Mouse (Mus musculus) heart, adult 10 weeks (tissue): ENCODE data around the gene Stk31. TPM values are rescaled to one million over a fixed set of nuclear protein-coding genes. Genes with fewer than 3 reads are reported as not detected.

Source experiments
- polyA plus RNA-seq: library from polyadenylated mRNA; stranded (reverse); fragments of 350-450 nt; fragmentation: Illumina TruSeq; extraction: RNeasy Lipid Tissue Mini Kit (QIAGEN cat#74804); gene quantifications from one replicate; pipeline ENCODE4 v1.2.3, GENCODE M21; 2014; ENCODE audit warnings: low read depth, low replicate concordance

Stk31 gene
- polyA plus RNA-seq = not detected

GRCm38 (mm10) chr6:49395316-49395715 is at the start of gene Stk31:
Gene Stk31, plus strand, starts transcription at chr6:49395604.

GRCm38 (mm10) chr6:49367159-49368054 is 28.0 kb upstream of the Stk31 start, which contains the start of gene Fam221a:
Gene Fam221a, plus strand, starts transcription at chr6:49367739.

Other genes starting within 250 kb of the Stk31 start
- gene Igf2bp3, start 180.6 kb upstream of the Stk31 start, polyA plus RNA-seq = not detected
- 55.2 TPM for gene Tra2a, start 131.6 kb upstream of the Stk31 start, polyA plus RNA-seq
- 4.4 TPM for gene Ccdc126, start 76.3 kb upstream of the Stk31 start, polyA plus RNA-seq
- 0.92 TPM for gene Fam221a, start 27.9 kb upstream of the Stk31 start, polyA plus RNA-seq